Mouse (Mus musculus) midbrain, embryonic 13.5 days (tissue): ENCODE data around the gene Ctnnd2. TPM values are rescaled to one million over a fixed set of nuclear protein-coding genes. Genes with fewer than 3 reads are reported as not detected.

ENCODE experiments used
- ATAC-seq: fragments of 200-750 bp; cut with Nextera tagmentation; 2 replicates; pipeline ENCODE4 v1.8.0; 2017; ENCODE audit warnings: mild to moderate bottlenecking, moderate TSS enrichment, moderate library complexity
- H3K27ac ChIP-seq: fragments of 300-500 bp; sonication (generic); 2 replicates; pipeline ENCODE4 v1.5.1; 2015; ENCODE audit warnings: inconsistent platforms, mild to moderate bottlenecking, moderate library complexity
- H3K27me3 ChIP-seq: fragments of 300-500 bp; sonication (generic); 2 replicates; pipeline ENCODE4 v1.6.1; 2015; ENCODE audit warnings: mild to moderate bottlenecking, inconsistent platforms
- H3K36me3 ChIP-seq: fragments of 300-500 bp; sonication (generic); 2 replicates; pipeline ENCODE4 v1.6.1; 2015; ENCODE audit warnings: mild to moderate bottlenecking, inconsistent platforms
- H3K4me1 ChIP-seq: fragments of 300-500 bp; sonication (generic); replicated peaks from 2 replicates; pipeline ENCODE4 v1.6.1; 2015; ENCODE audit warnings: inconsistent platforms
- H3K4me2 ChIP-seq: fragments of 300-500 bp; sonication (generic); replicated peaks from 2 replicates; pipeline ENCODE4 v1.6.1; 2015; ENCODE audit warnings: moderate library complexity, mild to moderate bottlenecking, inconsistent platforms
- H3K4me3 ChIP-seq: fragments of 300-500 bp; sonication (generic); replicated peaks from 2 replicates; pipeline ENCODE4 v1.5.1; 2015; ENCODE audit warnings: mild to moderate bottlenecking, inconsistent platforms
- H3K9ac ChIP-seq: fragments of 300-500 bp; sonication (generic); replicated peaks from 2 replicates; pipeline ENCODE4 v1.6.1; 2015; ENCODE audit warnings: mild to moderate bottlenecking, inconsistent platforms
- H3K9me3 ChIP-seq: fragments of 300-500 bp; sonication (generic); 2 replicates; pipeline ENCODE4 v1.6.1; 2016; ENCODE audit warnings: mild to moderate bottlenecking, inconsistent platforms
- WGBS: fragments of 180-500 bp; shearing (Covaris S2); methylation state at CpG from one replicate; pipeline ENCODE4 v1.1.7; 2015; 5-methylcytosine and 5-hydroxymethylcytosine counted together
- polyA plus RNA-seq: library from polyadenylated mRNA; unstranded; fragments of >200 nt; fragmentation: Nextera tagmentation; extraction: Ambion mirVana; gene quantifications from 2 replicates; pipeline ENCODE4 v1.2.1, GENCODE M21; 2015

Ctnnd2 gene
- polyA plus RNA-seq, 1 experiment from 2014 or later = 54.2 TPM

GRCm38 (mm10) chr15:30555787-30556186, 383.4 kb downstream of the Ctnnd2 start:
- no peak overlapping the region for H3K9ac ChIP-seq
- no peak for ATAC-seq
- 92% methylated on average over 2 of the region's 2 CpGs for WGBS

GRCm38 (mm10) chr15:30562375-30562774, 390.0 kb downstream of the Ctnnd2 start:
- Histone ChIP-seq H3K36me3 (no peaks in the 10 kb centered on the region), H3K4me3 (no peak overlapping the region), H3K4me2 (no peak overlapping the region), H3K27me3 (no peaks in the 10 kb centered on the region), H3K9ac (no peak overlapping the region), H3K27ac (no peak overlapping the region), H3K9me3 (no peaks in the 10 kb centered on the region), H3K4me1 (no peaks in the 10 kb centered on the region)
- WGBS = 86% methylated on average over 5 of the region's 5 CpGs
- ATAC-seq = no peak

More at GRCm38 (mm10) chr15:30555787-30556186, 383.4 kb downstream of the Ctnnd2 start:
- Histone ChIP-seq H3K4me1 (no peaks in the 10 kb centered on the region), H3K27me3 (no peaks in the 10 kb centered on the region), H3K27ac (no peak overlapping the region), H3K36me3 (no peaks in the 10 kb centered on the region), H3K4me3 (no peak overlapping the region), H3K9me3 (no peaks in the 10 kb centered on the region), H3K4me2 (no peak overlapping the region)

DNA sequence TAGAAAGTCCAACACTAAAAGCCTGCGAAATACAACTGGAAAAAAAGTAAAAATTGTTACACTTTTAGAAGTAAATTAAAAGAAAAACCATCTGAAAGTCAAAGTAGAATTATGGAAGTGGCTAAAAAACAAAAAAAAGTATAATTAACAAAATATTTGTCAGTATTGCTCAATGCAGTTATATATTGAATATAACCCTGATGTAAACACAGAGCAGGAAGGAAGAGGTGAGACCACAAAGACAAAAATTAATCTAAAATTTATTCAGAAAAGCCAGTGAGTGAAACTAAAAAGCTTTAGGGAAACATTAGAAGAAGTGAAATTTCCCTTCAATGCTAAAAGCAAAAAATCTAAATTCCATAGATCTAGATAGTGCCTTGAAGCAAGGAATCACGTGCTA, 392.2 kb downstream of the Ctnnd2 start:
- Histone ChIP-seq H3K36me3 (no peaks in the 10 kb centered on the region), H3K27ac (no peak overlapping the region), H3K27me3 (no peaks in the 10 kb centered on the region), H3K4me2 (no peak overlapping the region), H3K9ac (no peak overlapping the region), H3K4me1 (no peaks in the 10 kb centered on the region), H3K9me3 (no peaks in the 10 kb centered on the region), H3K4me3 (no peak overlapping the region)
- WGBS = 92% methylated on average over 2 of the region's 2 CpGs
- ATAC-seq = no peak

DNA sequence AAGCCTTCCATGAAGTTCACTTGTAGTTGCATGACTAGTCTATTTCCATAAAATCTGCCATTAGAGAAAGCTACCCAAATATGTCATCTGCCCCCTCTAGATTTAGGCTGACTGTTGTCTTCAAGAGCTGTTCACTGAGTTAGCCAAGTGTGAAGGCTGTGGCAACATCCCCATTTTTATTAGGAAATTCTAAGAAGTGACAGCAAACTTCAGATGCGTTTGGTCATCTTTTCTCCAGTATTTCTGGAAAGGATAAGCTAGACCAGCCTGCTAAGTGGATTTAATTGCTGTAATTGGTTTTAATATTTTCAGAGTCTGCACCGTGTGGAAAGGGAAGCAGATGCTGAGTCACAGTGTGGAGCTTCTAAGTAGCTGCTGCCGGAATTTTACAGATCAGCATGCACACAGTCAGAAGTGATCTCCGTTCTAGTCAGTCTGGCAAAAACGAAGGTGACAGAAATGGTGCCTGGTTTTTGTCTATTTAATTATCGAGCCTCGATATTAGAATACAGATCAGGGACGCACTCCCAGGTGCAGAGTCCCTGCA, 397.9 kb downstream of the Ctnnd2 start:
- Histone ChIP-seq H3K4me3 (no peak overlapping the region), H3K4me1 (0 out of 2 replicates have a peak, but pooled peaks cover 7% of the 10 kb centered on the region), H3K27me3 (no peaks in the 10 kb centered on the region), H3K9ac (no peak overlapping the region), H3K36me3 (peaks cover 2% of the 10 kb centered on the region; the same call in 1 of the 2 replicates), H3K9me3 (no peaks in the 10 kb centered on the region), H3K4me2 (no peak overlapping the region), H3K27ac (no peak overlapping the region)
- 79% methylated on average over 8 of the region's 8 CpGs for WGBS
- no peak for ATAC-seq

DNA sequence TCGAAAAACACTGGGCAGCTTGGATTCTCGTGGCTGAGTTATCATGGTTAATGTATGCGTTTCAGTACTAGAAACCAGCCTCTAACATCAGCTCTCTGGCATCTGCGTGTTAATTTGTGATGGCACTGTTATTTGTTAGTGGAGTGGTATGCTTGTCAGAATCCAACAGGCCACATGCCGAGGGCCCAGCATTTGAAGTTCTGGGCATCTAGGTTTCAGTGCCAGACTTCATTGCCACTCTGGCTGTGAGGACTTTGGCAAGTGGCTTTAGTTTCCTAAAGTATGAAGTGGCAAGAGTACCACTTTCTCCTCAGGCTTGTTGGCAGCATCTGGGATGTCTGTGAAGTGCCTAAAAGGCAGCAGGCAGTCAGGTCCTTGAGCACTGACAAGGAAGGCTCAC, 415.1 kb downstream of the Ctnnd2 start:
- H3K4me2 ChIP-seq = no peak overlapping the region
- H3K9me3 ChIP-seq = no peaks in the 10 kb centered on the region
- no peak overlapping the region for H3K4me3 ChIP-seq
- H3K36me3 ChIP-seq = no peaks in the 10 kb centered on the region
- 81% methylated on average over 5 of the region's 5 CpGs for whole genome bisulfite sequencing
- no peak overlapping the region for H3K27ac ChIP-seq
- no peak for ATAC-seq
- no peaks in the 10 kb centered on the region for H3K27me3 ChIP-seq
- H3K4me1 ChIP-seq = no peaks in the 10 kb centered on the region
- no peak overlapping the region for H3K9ac ChIP-seq

DNA sequence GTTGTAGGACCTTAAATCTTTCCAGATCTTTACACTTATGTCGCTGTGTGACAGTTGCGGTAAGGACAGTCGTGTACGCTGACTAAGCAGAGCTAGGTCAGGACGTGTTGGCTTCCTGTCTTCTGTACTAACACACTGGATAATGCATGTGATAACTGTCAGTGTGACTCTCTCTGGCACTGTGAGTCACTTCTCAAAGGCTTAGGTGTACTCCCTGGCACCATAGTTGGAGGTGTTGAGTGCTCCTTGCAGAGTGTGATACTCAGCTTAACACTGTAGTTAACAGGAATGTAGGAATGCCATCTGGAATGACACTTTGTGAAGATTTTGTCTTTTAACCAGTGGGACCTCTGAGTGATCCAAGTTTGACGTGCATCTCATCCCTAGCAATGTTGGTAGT, 418.5 kb downstream of the Ctnnd2 start:
- H3K27me3 ChIP-seq = no peaks in the 10 kb centered on the region
- no peak overlapping the region for H3K4me2 ChIP-seq
- no peak overlapping the region for H3K9ac ChIP-seq
- H3K36me3 ChIP-seq = no peaks in the 10 kb centered on the region; the same call in 1 of the 2 replicates
- no peak overlapping the region for H3K27ac ChIP-seq
- WGBS = 94% methylated on average over 6 of the region's 6 CpGs
- H3K9me3 ChIP-seq = no peaks in the 10 kb centered on the region
- H3K4me3 ChIP-seq = no peak overlapping the region
- no peaks in the 10 kb centered on the region for H3K4me1 ChIP-seq
- no peak for ATAC-seq

GRCm38 (mm10) chr15:30595507-30595906, 423.1 kb downstream of the Ctnnd2 start:
- no peak overlapping the region for H3K4me3 ChIP-seq
- H3K9me3 ChIP-seq = no peaks in the 10 kb centered on the region
- H3K4me1 ChIP-seq = no peaks in the 10 kb centered on the region
- no peaks in the 10 kb centered on the region; the same call in 1 of the 2 replicates for H3K36me3 ChIP-seq
- H3K27me3 ChIP-seq = no peaks in the 10 kb centered on the region
- 41% methylated on average over 1 of the region's 1 CpGs for WGBS
- no peak overlapping the region for H3K4me2 ChIP-seq
- ATAC-seq = no peak
- H3K9ac ChIP-seq = no peak overlapping the region
- no peak overlapping the region for H3K27ac ChIP-seq

DNA sequence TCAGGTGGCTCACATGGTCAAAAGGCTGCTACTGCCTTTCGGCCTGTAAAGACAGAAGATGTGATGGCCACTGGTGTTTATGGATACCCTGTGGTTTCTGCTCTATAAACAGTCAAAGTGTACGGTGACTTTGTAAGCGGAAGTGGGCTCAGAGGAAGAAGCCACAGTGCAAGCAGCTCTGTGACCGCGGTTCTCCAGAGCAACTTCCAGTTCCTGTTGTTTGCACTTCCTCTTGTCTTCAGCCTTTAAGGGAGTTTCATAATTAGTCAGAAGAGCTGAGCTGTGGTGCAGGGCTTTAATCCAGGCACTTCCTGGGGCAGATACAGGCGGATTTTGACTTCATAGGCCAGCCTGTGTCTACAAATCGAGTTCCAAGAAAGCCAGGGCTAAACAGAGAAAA, 438.2 kb downstream of the Ctnnd2 start:
- no peak overlapping the region for H3K4me3 ChIP-seq
- H3K27ac ChIP-seq = no peak overlapping the region
- ATAC-seq = no peak
- H3K9me3 ChIP-seq = no peaks in the 10 kb centered on the region
- H3K4me1 ChIP-seq = peaks cover 7% of the 10 kb centered on the region; the same call in 1 of the 2 replicates
- no peak overlapping the region for H3K9ac ChIP-seq
- H3K27me3 ChIP-seq = no peaks in the 10 kb centered on the region
- H3K4me2 ChIP-seq = no peak overlapping the region
- H3K36me3 ChIP-seq = no peaks in the 10 kb centered on the region
- WGBS = 83% methylated on average over 7 of the region's 7 CpGs

DNA sequence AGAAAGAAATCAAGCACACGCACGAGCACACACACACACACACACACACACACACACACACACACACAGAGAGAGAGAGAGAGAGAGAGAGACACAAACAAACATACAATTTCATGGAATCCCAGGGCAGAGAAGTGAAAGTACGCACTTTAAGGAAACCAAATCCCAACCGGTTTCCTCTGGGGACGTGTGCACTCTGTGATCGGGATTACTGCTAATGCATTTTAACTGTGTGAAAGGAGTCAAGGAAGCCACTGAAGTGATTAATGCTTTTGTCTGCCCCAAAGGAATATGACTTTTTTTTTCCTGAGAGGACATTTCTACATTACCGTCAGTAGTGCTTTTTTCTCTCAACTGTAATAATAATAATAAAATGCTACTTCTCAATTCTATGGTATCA, 443.1 kb downstream of the Ctnnd2 start:
- no peak overlapping the region for H3K9ac ChIP-seq
- no peaks in the 10 kb centered on the region for H3K9me3 ChIP-seq
- H3K36me3 ChIP-seq = no peaks in the 10 kb centered on the region
- H3K4me3 ChIP-seq = no peak overlapping the region
- ATAC-seq = no peak
- no peaks in the 10 kb centered on the region for H3K27me3 ChIP-seq
- H3K4me1 ChIP-seq = peaks cover 7% of the 10 kb centered on the region; the same call in 1 of the 2 replicates
- H3K4me2 ChIP-seq = no peak overlapping the region
- H3K27ac ChIP-seq = no peak overlapping the region
- 45% methylated on average over 7 of the region's 7 CpGs for WGBS

GRCm38 (mm10) chr15:30616861-30617260, 444.5 kb downstream of the Ctnnd2 start:
- Histone ChIP-seq H3K4me2 (no peak overlapping the region), H3K4me3 (no peak overlapping the region), H3K9ac (no peak overlapping the region), H3K36me3 (no peaks in the 10 kb centered on the region), H3K9me3 (no peaks in the 10 kb centered on the region), H3K27ac (no peak overlapping the region), H3K4me1 (peaks cover 7% of the 10 kb centered on the region; the same call in 1 of the 2 replicates), H3K27me3 (no peaks in the 10 kb centered on the region)
- ATAC-seq = no peak
- WGBS = 94% methylated on average over 3 of the region's 3 CpGs

DNA sequence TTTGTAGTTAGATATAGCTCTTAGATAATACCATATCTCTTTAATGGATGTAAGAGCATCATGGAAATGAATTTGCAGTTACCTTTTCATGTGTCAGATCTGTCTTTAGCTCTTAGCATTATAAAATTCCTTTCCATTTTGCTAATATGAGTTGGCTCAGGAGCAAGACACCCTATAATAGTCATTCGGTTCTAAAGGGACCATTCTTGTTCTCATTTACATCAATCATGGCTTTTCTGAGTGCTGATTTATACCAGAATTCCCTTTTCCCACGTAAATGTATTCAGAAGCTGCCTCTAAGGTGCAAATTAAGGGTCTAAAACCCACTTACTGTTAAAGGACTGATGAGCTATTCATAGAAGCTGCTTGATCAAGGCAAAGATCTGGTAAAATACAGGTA, 445.5 kb downstream of the Ctnnd2 start:
- no peak for ATAC-seq

GRCm38 (mm10) chr15:30628524-30628923, 456.1 kb downstream of the Ctnnd2 start:
- ATAC-seq = no peak
- WGBS = 39% methylated on average over 3 of the region's 3 CpGs
- H3K27ac ChIP-seq = no peak overlapping the region
- no peak overlapping the region for H3K4me3 ChIP-seq
- H3K4me2 ChIP-seq = no peak overlapping the region
- H3K9me3 ChIP-seq = no peaks in the 10 kb centered on the region
- H3K9ac ChIP-seq = no peak overlapping the region
- peaks cover 6% of the 10 kb centered on the region for H3K4me1 ChIP-seq
- H3K36me3 ChIP-seq = no peaks in the 10 kb centered on the region
- H3K27me3 ChIP-seq = no peaks in the 10 kb centered on the region

More for the DNA sequence above, 445.5 kb downstream of the Ctnnd2 start:
- Histone ChIP-seq H3K27ac (no peak overlapping the region), H3K4me3 (no peak overlapping the region), H3K9me3 (no peaks in the 10 kb centered on the region), H3K4me1 (peaks cover 7% of the 10 kb centered on the region; the same call in 1 of the 2 replicates), H3K4me2 (no peak overlapping the region), H3K27me3 (no peaks in the 10 kb centered on the region), H3K36me3 (no peaks in the 10 kb centered on the region), H3K9ac (no peak overlapping the region)
- 59% methylated on average over 2 of the region's 2 CpGs for WGBS
